Mouse (Mus musculus): ENCODE measurements around the gene Gpm6a.
"Not testable (repeated sequence)": the region's sequence is repeated elsewhere in the genome, so short reads cannot be mapped to it uniquely, and the experiment has no call there.

Gpm6a gene

DNA sequence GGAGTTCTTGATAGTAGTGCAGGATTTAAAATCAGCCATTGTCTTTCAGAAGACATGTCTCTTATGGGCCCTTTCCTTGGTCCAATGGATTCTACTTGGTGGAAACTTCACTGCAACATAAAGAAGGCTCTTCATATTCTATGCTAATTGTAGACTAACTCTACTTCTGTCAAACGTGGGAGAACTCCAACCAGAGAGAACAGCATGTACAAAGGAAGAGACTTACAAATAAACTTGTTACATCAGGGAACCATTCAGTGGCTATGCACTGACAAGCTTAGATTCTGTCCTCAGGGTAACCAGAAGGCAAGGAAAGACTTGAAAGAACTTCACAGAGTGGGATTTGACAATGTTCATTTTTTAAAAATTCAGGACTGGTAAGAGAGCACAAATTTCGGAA is 48.3 kb downstream of the Gpm6a start:
- no peak for DNase-seq (ENCODE audit: low spot score in 2 of 2)

DNA sequence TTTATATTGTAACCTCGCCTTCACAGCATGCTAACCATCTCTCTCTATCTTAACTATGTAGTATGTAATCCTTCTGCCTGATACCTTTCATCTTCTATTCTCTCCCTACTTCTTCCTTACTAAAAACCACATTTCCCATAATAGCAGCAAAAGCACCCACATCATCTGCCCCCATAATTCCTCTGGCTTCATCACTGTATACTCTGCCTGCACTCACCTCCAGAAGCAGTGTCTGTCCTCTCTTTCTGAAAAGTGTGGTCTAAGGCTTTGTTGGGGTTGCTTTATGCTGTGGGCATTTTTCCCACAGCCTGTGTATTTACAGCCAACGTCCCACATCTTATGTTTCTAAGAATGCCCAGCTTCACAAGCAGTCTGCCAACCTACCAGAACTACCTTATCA is 57.6 kb downstream of the Gpm6a start:
- no peak for DNase-seq (ENCODE audit: low spot score in 2 of 2)

DNA sequence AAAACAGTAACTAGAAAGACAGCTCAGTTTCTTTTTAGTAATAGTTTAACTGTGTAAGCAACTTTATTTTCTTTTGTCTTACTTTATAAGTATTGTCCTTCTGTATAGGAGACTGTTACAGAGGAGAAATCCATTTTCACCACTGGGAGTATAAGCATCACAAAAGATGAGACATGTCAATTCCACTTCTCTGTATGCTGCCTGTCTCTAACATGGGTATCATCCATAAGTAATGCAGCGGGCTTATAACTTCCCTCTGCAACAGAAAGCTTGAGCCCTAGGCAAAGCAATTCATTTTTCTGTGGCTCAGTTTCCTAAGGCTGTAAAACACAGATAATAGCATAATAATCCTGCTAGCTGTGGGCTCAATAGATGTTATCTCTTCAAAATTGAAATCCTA is 62.4 kb downstream of the Gpm6a start:
- DNase-seq (ENCODE audit: low spot score in 2 of 2): no peak

DNA sequence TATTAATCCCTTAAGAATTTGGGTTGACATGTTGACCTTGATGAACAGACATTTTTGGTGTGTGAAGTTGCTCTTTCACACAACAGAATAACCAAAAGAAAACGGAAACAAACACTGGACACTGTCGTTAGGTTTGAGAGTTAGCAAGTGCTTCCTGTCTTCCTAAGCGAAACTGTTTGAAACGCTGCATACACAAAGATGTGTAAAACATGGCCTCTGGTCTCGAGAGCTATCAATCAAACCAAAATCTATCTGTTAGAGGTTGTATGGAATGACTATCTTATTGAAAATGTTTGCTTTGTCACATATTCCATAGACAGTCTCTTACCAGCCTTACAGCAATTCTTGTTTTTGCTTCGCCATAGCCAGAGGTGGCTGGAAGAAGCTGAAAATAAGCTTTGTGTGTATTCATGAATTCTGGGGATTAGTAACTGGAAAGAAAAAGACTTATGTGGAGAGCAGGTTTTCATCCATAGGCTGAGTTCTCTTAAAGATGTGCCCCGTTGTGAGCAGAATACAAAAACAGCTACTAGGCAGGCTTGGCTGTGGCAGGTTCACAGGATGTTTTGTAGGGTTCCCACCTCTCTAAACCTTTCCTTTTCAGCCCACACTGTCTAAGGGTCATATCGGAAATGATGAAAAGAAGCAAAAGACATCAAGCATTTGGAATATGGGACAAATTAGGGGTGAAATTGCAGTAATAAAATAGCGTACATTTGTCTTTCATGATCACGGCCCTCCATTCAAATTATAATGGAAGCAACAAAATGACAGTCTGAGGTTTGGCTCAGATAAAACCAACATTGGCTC is 71.4 kb downstream of the Gpm6a start:
- no peak for DNase-seq (ENCODE audit: low spot score in 2 of 2)

DNA sequence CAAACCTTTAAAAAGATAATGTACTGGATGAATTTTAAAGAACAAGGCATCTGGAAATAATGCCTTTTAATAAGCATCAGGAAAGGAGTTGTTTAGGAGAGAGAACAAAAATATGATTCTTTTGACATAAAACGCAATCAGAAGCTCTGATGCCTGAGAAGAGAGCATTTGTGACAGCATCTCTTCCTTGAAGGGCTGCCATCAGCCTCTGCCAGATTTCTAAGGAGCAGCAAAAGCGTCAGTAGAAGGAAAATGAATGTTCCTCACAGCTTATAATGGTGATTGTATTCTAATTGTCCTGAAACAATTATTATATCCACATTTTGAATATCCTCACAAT is 72.0 kb downstream of the Gpm6a start:
- no peak for DNase-seq (ENCODE audit: low spot score in 2 of 2)

DNA sequence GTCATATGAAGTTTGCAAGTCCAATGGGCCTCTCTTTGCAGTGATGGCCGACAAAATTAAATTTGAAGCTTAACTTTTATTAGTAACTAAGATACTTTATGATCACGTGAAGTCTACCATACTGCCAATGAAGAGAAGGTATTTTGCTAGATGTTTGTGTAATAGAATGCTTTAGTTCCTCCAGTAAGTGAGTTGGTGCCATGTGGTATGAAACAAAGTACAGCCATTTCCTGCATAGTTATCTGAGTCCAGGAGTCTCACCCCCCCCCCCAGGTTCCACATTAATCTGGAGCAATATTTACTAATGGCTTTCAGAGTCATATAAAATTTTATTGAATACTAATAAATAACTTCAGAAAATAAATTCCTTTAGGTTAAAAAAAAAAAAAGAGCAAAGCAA is 73.7 kb downstream of the Gpm6a start:
- DNase-seq (ENCODE audit: low spot score in 2 of 2): no peak

DNA sequence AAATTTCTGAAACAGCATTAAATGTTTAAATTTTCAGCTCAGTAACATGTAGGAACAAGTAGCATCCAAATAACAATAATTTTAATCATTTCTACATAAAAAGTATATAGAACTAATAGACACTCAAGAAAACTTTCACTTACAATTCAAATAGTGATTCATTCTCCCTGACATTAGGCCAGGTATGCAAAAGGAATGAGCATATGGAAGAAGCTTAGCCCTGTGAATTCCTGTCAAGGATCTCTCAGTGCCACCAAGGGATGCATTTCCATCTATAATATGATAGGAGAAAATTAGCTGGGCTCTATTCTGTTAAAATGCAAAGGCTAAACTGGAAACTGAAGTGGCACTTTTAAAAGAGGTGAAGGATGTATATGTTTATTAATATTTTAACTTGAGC is 76.5 kb downstream of the Gpm6a start:
- no peak for DNase-seq (ENCODE audit: low spot score in 2 of 2)

DNA sequence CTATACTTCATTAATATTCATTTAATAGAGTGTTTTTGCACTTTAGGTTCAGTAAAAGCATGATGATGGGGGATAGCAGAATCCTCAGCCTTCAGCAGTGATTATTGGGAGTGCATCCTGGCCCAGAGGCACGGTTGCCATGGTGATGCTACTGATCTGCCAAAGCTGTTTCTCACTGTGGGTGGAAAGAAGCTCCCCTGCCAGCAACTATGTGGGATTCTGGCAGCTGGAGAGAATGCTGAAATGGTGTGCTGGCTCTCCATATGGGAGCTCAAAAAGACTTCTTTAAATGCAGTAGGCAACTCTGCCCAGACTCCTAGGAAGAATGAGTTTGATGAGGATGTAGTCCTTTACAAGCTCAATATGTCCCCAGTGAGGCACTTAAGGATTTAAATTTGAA is 79.7 kb downstream of the Gpm6a start:
- DNase-seq (ENCODE audit: low spot score in 2 of 2): no peak

DNA sequence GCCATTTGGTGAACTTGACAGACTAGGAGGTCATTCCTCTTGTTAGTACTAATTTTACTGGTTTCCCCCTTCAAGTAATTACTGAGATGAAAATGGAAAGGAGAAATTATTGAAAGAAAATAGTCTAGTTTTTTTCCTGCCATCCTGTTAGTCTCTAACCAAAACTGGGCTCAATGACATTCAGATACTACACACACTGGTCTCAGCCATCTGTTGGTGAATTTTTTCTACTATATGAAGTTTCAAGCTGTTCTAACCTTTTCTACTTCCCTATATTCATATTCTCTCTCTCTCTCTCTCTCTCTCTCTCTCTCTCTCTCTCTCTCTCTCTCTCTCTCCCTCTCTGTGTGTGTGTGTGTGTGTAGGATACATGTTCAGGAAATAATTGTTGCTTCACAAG is 80.8 kb downstream of the Gpm6a start:
- no peak for DNase-seq (ENCODE audit: low spot score in 2 of 2)

DNA sequence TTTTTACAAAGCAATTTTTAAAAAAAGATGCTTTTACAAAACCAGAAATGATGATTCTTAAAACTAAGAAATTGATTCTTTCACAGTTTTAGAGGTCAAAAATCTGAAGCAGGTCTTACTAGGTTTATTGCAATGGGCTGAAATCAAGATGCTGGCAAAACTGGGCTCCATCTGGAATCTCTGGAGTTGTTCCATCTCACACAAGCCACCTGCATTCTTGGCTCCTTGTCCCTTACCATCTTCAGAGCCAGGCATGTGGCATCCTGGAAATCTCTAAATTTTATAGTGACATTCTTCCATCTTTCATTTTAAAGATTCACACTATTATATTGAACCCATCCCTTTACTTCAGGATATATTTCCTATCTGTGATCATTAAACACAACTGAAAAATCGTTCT is 88.3 kb downstream of the Gpm6a start:
- no peak for DNase-seq (ENCODE audit: low spot score in 2 of 2)

DNA sequence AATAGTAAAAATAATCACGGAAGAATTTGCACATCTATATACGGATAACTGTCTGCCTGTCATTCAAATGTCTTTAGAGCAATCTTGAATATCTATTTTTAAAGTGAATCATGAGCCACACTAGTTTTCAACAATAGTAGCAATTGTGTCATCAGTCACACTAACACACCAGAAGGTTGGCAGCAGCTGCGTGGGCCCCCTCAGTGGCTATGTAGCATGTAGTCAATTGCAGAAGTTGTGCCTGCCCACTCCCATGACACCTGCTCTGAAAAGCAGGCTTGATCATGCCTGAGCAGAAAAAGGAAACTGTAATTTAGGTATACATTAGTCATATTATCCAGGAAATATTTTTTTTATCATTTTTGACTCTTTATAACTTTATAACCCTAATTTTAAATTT is 93.8 kb downstream of the Gpm6a start:
- no peak for DNase-seq (ENCODE audit: low spot score in 2 of 2)

DNA sequence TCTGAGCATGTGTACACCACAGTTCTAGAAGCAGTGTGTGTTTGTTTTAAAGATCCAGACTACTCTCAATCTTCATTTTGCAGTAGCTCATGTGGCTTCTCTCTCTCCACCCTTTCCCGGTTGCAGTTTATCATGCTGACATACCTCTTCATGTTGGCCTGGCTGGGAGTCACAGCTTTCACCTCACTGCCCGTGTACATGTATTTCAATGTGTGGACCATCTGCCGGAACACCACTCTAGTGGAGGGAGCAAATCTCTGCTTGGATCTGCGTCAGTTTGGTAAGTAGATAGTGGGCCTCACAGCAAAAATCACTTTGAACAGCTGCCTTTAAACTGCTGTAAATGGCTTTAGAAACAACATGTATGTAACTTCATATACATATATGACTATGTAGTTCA is 95.3 kb downstream of the Gpm6a start:
- DNase-seq (ENCODE audit: low spot score in 2 of 2): no peak

DNA sequence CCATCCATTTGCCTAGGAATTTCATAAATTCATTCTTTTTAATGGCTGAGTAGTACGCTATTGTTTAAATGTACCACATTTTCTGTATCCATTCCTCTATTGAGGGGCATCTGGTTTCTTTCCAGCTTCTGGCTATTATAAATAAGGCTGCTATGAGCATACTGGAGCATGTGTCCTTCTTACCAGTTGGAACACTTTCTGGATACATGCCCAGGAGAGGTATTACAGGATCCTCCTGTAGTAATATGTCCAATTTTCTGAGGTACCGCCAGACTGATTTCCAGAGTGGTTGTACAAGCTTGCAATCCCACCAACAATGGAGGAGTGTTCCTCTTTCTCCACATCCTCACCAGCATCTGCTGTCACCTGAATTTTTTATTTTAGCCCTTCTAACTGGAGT is 114.2 kb downstream of the Gpm6a start:
- not testable (repeated sequence) for DNase-seq (ENCODE audit: low spot score in 2 of 2)

DNA sequence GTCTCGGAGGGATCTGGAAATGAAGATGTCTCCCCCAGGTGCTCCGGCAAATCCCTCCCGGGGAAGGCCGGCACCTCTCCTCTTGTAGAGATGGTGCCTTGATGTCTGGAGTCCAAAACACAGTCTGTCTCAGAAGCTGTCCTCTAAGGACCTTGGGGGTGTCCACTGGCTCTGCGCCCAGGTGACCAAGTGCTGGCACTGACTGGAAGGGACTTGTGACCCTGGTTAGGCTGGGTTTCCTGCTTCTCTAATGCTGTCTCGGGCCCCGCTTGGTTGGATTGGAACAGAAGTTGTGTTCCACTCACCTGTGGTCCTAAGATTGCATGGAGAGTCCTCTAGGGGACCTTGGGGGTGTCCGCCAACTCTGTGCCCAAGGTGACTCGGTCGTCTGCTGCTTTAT is 118.8 kb downstream of the Gpm6a start:
- no peak for DNase-seq (ENCODE audit: low spot score in 2 of 2)

DNA sequence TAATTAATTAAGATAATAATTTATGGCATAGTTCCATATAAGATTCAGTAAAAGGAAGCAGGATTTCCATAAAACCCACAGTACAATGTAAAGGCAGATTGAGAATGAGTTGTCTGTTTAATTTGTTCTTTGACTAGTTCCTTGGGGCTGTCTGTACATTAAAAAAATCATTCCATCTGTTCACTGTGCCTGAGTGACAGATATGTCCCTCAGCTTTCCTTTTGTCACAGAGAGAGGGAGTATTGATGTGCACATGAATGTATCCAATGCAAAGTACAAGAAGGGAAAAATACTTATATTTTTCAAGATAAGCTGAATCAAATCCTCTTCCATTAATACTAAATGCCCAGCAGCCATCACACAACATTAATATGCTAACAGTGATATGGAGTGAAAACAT is 147.6 kb downstream of the Gpm6a start:
- no peak for DNase-seq (ENCODE audit: low spot score in 2 of 2)

DNA sequence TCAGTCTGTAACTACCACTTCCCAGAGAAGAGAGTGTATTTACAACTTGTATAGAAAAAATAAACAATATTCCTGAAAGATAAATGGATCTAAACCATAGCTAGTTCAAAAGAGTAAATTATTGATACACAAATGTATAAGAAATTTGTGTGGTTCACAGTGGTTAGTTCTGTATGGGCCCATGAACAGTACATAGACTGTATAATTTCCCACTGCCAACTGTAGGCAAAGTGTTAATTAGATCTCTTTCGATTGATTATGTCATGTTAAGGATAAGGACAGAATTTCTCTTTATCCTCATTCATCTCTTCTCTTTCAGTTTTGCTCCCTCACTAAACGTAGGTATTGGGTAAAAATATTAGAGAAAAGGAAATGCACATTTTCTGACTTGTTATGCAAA is 148.4 kb downstream of the Gpm6a start:
- no peak for DNase-seq (ENCODE audit: low spot score in 2 of 2)

DNA sequence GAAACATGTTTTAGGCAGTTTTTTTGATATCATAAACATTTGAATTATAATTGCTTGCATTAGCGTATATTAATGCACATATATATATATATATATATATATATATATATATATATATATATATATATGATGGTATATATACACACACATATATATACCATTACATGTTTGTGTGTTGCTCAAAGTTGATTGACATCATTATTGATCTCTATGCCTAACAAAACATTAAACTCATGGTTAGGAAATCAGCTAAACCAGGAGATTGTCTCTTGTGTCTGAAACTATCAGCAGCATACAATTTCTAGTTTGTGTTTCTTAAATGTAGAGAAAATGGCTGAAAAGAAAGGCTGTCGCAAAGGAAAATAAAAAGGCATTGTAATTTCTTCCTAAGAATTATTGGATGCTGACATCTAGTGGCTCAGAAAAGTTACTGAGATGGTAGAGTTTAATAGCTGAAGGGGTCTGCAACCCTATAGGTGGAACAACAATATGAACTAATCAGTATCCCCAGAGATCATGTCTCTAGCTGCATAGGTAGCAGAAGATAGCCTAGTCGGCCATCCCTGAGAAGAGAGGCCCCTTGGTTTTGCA is 149.3 kb downstream of the Gpm6a start:
- no peak for DNase-seq (ENCODE audit: low spot score in 2 of 2)

All from heart, adult 9 months (tissue).